Mouse (Mus musculus): ENCODE data around the gene Armc2. TPM values are rescaled to one million over a fixed set of nuclear protein-coding genes. Genes with fewer than 3 reads are reported as not detected.

Gene Armc2
- polyA plus RNA-seq, 1 experiment from 2014 or later: 2.0 TPM

DNA sequence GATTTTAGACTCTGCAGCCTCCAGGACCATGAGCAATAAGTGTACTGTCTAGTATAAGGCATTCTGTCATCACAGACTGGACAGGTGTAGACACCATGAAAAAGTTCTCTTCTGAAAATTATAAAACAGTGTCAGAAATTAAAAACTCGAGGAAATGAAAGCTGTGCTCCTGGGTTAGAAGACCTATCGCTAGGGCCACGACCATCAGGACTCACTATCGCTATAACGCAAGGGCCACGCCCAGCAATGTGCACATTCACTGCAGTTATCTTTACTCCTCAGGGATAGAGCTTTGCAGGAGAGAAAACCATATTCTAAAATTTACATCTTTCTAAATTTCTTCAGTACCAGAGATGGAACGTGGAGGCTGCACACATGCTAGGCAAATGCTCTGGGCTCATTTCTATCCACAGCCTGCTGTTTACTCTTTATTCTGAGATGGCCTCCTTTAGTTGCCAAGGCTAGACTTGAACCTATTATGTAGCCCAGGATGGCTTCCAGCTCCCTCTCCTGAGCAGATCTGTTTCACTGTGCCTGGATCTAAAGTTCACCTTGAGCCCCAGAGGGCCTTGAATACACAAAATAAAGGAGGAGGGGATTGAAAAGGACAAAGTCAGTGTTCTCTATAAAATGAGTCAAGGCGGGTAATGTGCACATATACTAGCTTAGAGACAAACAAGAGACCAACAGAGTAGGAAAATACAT is 105.8 kb downstream of the Armc2 start:
- Histone ChIP-seq H3K4me1 (peaks cover 6% of the 10 kb centered on the region), H3K27ac (replicated peaks) (no peak overlapping the region), H3K4me3 (no peak overlapping the region), H3K36me3 (replicated peaks) (peaks cover 2% of the 10 kb centered on the region), H3K9me3 (no peaks in the 10 kb centered on the region), H3K27me3 (replicated peaks; ENCODE audit: low read depth, poor library complexity, severe bottlenecking) (no peaks in the 10 kb centered on the region)
- WGBS: 89% methylated on average over 8 of the region's 8 CpGs
- DNase-seq (ENCODE audit: low spot score): no peak

DNA sequence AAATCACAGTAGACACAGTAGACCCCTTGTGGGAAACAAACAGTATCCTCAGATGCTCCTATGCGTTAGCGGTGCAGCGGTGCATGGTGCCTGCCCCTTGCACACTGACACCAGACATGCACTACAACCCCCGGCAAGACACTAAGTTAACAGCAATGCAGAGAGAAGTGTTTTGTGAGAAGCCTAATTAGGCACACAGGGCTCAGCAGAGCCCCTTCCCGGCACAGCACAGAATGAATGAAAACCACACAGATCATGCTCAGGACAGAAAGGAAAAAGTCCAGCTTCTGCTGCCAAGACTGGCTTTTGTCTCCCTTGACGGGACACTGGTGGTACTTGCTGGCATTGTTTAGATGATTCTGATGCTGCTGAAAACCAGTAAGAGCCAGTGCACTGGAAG is 109.3 kb downstream of the Armc2 start:
- no peaks in the 10 kb centered on the region for H3K27me3 ChIP-seq (replicated peaks; ENCODE audit: low read depth, poor library complexity, severe bottlenecking)
- H3K4me1 ChIP-seq: peaks cover 6% of the 10 kb centered on the region
- H3K36me3 ChIP-seq (replicated peaks): peaks cover 33% of the 10 kb centered on the region
- no peak for DNase-seq (ENCODE audit: low spot score)
- no peaks in the 10 kb centered on the region for H3K9me3 ChIP-seq
- WGBS: 71% methylated on average over 6 of the region's 6 CpGs
- no peak overlapping the region for H3K27ac ChIP-seq (replicated peaks)
- H3K4me3 ChIP-seq: no peak overlapping the region

DNA sequence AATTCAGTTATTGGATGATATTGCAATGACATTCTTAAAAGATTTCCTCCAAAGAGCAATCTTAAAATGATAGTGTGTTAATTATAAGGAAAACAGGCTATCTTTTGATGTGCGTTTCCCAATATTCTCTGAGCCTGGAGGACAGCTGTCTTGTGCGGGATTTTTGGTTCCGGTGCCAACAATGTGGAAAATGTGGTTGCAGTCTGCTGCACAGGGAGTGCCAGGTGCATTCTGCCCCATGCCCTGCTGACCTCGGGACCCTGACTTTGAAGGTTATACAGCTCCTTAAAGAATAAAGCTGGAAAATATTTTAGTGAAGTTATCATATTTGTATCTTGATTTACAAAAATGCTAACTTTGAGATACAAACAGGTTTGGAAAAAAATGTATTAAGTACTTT is 110.3 kb downstream of the Armc2 start:
- no peak overlapping the region for H3K27ac ChIP-seq (replicated peaks)
- peaks cover 40% of the 10 kb centered on the region for H3K36me3 ChIP-seq (replicated peaks)
- no peak overlapping the region for H3K4me3 ChIP-seq
- peaks cover 6% of the 10 kb centered on the region for H3K4me1 ChIP-seq
- DNase-seq (ENCODE audit: low spot score): no peak
- 93% methylated on average over 4 of the region's 4 CpGs for WGBS
- no peaks in the 10 kb centered on the region for H3K27me3 ChIP-seq (replicated peaks; ENCODE audit: low read depth, poor library complexity, severe bottlenecking)
- no peaks in the 10 kb centered on the region for H3K9me3 ChIP-seq

DNA sequence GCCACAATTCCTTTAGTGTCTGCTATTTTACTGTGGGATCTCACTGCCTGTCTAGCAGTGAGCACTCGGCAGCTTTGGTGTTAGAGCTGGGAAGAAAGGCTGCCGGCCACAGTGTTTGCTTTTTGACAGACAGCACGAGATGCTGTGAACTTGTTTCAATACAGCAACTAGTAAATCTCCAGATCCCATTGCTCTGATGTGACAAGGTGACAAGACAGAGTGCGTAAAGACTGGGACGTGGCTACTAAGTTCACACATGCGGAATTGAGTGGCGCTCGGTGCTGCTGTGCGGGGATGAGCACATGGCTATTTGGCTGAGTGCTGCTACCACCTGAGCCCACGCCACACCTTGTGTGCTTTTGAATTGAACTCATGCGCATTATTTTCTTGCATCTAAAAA is 110.8 kb downstream of the Armc2 start:
- no peaks in the 10 kb centered on the region for H3K27me3 ChIP-seq (replicated peaks; ENCODE audit: low read depth, poor library complexity, severe bottlenecking)

DNA sequence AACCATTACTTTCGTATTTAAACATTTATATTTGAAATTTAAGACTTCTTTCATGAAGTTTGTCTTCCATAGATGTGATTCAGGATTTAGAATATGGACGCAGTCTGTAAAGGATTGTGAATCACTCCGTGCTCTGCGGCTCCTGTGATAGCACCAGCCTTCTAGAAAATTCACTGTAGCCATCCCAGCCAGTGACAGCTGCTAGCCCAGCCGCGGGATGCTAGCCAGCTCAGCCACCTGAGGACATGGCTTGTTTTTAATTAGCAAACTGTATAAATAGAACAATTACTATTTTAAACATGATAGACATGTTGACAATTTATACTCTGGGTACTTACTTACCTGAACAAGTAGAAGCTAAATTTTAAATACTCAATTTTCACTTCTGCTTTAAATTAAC is 116.4 kb downstream of the Armc2 start:
- no peak for DNase-seq (ENCODE audit: low spot score)
- H3K27ac ChIP-seq (replicated peaks): no peak overlapping the region
- H3K9me3 ChIP-seq: no peaks in the 10 kb centered on the region
- no peaks in the 10 kb centered on the region for H3K27me3 ChIP-seq (replicated peaks; ENCODE audit: low read depth, poor library complexity, severe bottlenecking)
- H3K4me1 ChIP-seq: no peaks in the 10 kb centered on the region
- H3K4me3 ChIP-seq: no peak overlapping the region
- H3K36me3 ChIP-seq (replicated peaks): peaks cover 47% of the 10 kb centered on the region
- WGBS: 92% methylated on average over 6 of the region's 6 CpGs

More for the DNA sequence above, 110.8 kb downstream of the Armc2 start:
- no peak for DNase-seq (ENCODE audit: low spot score)
- Histone ChIP-seq H3K4me3 (no peak overlapping the region), H3K27ac (replicated peaks) (no peak overlapping the region), H3K9me3 (no peaks in the 10 kb centered on the region), H3K36me3 (replicated peaks) (peaks cover 40% of the 10 kb centered on the region), H3K4me1 (peaks cover 6% of the 10 kb centered on the region)
- 91% methylated on average over 11 of the region's 11 CpGs for WGBS

DNA sequence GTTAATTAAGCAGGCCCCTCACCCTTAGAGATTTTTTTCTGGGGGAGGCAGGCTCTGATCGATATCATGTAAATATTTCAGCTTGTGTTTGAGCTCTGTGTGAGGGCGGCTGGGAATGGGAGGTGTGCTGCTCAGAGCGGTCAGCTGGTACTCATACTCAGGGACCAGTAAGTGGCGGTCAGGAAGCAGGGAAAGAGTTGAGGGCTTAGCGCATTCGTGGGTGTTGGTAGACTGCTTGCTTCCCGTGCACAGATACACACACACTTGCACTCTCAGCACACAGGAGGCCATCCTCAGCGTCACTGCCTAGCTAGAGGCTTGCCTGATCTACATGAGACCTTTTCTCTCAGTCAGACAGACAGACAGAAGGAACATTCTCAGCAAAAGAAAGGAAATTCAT is 116.8 kb downstream of the Armc2 start:
- WGBS: 92% methylated on average over 8 of the region's 8 CpGs
- Histone ChIP-seq H3K9me3 (no peaks in the 10 kb centered on the region), H3K27me3 (replicated peaks; ENCODE audit: low read depth, poor library complexity, severe bottlenecking) (no peaks in the 10 kb centered on the region), H3K4me3 (no peak overlapping the region), H3K27ac (replicated peaks) (no peak overlapping the region), H3K4me1 (no peaks in the 10 kb centered on the region), H3K36me3 (replicated peaks) (peaks cover 44% of the 10 kb centered on the region)
- no peak for DNase-seq (ENCODE audit: low spot score)

DNA sequence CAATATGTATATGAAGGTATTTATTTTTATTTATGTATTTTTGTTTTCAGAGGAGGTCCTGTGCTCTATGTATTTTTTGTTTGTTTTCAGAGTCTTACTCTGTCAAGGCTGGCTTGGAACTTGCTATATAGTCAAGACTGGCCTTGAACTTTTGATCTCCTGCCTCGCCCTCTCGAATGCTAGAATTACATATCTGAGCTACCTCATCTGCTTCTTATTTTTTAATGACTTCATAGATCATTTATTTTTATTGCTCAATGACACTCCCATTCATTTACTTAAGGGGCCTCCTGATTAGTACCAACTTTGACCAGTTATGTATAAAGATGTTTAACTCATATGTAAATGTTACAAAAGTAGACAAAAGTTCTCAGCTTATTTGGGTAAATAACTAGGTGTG is 121.4 kb downstream of the Armc2 start:
- Histone ChIP-seq H3K27me3 (replicated peaks; ENCODE audit: low read depth, poor library complexity, severe bottlenecking) (no peaks in the 10 kb centered on the region), H3K27ac (replicated peaks) (no peak overlapping the region)
- DNase-seq (ENCODE audit: low spot score): no peak

DNA sequence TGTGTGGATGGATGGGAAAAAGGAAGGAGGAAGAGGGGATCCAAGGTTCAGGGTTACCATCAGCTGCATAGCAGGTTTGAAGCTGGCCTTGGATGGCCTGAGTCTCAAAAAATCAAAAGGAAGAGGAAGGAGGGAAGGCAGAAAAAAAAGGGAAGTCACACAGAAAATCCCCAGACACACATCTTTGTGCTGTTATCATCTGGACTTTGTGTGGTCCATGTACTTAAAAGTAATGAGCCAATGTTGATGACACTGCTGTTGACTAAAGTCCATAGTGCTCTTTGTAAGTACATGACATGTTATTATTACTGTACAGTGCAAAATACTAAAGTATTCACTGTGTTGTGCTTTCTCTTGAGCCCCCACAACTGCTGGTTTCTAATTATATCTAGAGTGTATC is 121.8 kb downstream of the Armc2 start:
- no peak for DNase-seq (ENCODE audit: low spot score)
- H3K27ac ChIP-seq (replicated peaks): no peak overlapping the region
- H3K9me3 ChIP-seq: no peaks in the 10 kb centered on the region
- no peak overlapping the region for H3K4me3 ChIP-seq
- peaks cover 15% of the 10 kb centered on the region for H3K4me1 ChIP-seq
- peaks cover 15% of the 10 kb centered on the region for H3K36me3 ChIP-seq (replicated peaks)
- H3K27me3 ChIP-seq (replicated peaks; ENCODE audit: low read depth, poor library complexity, severe bottlenecking): no peaks in the 10 kb centered on the region

More for the DNA sequence above, 121.4 kb downstream of the Armc2 start:
- Histone ChIP-seq H3K36me3 (replicated peaks) (peaks cover 15% of the 10 kb centered on the region), H3K4me1 (peaks cover 15% of the 10 kb centered on the region), H3K4me3 (no peak overlapping the region), H3K9me3 (no peaks in the 10 kb centered on the region)
- whole genome bisulfite sequencing: 80% methylated on average over 2 of the region's 2 CpGs

DNA sequence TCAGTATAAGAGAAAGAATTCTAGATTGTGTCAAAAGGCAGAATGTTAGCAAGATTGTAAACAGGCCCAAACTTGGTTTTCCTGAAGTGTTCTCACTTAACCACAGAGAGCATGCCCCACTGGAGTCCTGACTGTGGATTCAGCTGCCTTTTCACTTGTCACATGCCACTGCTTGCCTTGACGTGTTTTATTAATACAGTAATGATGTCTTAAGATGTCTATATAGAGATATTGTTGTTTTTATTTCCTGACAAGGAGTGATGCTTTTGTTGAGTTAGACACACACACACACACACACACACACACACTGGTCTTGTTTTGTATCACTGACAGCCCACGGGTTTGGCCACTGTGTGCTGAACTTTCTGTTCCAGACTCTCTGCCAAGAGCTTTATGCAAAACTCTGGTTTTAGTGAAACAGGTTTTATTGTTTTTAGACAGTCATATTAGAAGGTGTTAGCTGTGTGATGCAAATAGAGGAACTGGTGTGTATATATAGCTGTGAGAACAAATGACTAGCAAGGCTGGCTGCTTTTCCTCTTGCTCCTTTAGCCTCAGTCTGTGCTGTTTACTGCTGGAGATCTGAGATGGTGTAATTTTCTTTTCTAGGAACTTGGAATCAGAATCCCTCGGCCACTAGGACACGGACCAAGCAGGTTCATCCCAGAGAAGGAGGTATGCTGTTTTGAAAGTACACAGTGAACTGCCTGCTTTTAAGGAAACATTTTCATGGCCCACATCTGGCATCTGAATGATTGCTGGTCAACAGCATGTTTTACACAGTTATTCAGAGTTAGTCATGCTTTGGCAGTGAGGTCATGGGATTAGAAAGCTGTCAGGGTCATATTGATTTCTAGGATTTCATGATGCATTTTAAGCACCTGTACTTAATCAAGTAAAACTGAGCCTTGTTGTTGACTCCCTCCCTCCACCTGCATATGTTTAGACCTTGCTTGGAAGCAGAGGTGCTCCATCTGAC is 124.5 kb downstream of the Armc2 start:
- H3K4me3 ChIP-seq: no peak overlapping the region
- H3K27me3 ChIP-seq (replicated peaks; ENCODE audit: low read depth, poor library complexity, severe bottlenecking): no peaks in the 10 kb centered on the region
- H3K4me1 ChIP-seq: peaks cover 15% of the 10 kb centered on the region
- H3K9me3 ChIP-seq: no peaks in the 10 kb centered on the region
- H3K36me3 ChIP-seq (replicated peaks): peaks cover 8% of the 10 kb centered on the region
- H3K27ac ChIP-seq (replicated peaks): no peak overlapping the region
- DNase-seq (ENCODE audit: low spot score): no peak
- WGBS: 63% methylated on average over 4 of the region's 4 CpGs

DNA sequence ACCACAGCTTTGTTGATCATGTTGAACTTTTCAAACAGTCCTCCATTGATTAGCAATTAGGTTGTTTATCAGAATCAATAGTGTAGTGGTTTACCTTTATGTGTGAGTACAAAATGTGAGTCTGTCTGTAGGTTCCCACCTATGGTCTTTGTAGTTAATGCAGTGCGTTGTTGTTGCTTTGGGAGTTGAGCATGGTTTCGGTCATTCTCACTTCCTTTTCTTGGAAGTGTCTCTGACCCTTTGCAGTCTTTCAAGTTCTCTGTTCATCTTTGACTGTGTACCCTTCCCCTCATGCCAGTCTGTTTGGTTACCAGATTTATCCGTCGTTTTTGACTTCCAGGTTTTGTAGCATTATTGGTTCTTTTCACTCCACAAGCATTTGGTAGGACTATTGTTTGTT is 126.9 kb downstream of the Armc2 start:
- 90% methylated on average over 4 of the region's 4 CpGs for WGBS
- DNase-seq (ENCODE audit: low spot score): no peak
- no peaks in the 10 kb centered on the region for H3K27me3 ChIP-seq (replicated peaks; ENCODE audit: low read depth, poor library complexity, severe bottlenecking)
- H3K27ac ChIP-seq (replicated peaks): no peak overlapping the region
- no peaks in the 10 kb centered on the region for H3K36me3 ChIP-seq (replicated peaks)
- peaks cover 27% of the 10 kb centered on the region for H3K4me1 ChIP-seq
- no peaks in the 10 kb centered on the region for H3K9me3 ChIP-seq
- H3K4me3 ChIP-seq: no peak overlapping the region

DNA sequence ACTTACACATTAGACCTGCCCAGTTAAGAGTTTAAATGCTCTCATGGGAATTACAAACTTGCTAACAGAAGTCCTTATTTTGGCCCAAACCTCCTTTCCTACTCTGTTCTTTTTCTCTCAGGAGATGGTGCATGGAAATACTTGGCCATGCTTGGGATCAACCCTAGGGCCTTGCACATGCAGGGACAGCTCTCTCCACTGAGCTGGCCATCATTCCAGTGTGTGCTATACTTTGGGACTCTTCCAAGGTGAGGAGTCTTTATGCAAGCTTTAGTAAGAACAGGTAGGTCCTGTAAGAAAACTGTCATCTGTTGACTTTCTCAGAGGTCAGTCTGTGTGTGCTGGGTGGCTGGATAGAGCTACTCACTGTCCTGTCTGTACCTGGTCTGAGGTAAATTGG is 127.7 kb downstream of the Armc2 start:
- Histone ChIP-seq H3K27ac (replicated peaks) (no peak overlapping the region), H3K27me3 (replicated peaks; ENCODE audit: low read depth, poor library complexity, severe bottlenecking) (no peaks in the 10 kb centered on the region), H3K4me1 (peaks cover 27% of the 10 kb centered on the region), H3K4me3 (no peak overlapping the region), H3K9me3 (no peaks in the 10 kb centered on the region), H3K36me3 (replicated peaks) (no peaks in the 10 kb centered on the region)
- DNase-seq (ENCODE audit: low spot score): no peak

DNA sequence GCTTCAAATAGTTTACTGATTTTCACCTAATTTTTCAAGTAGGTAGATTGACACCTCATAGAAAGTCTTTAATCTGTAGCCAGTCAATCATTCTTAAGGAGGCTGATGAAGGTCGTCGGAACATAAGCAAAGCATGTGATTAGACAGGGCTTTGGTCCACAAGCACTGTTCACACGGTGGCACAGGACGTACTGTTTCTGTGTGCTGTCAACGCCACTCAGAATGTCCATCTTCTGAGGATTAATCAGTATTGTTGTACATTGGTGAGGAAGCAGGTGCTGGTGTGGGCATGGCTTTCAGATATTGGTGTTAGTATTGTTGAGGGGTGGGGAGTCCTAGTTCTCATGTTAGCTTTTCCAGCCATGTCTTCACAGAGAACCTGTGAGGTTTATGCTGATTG is 128.7 kb downstream of the Armc2 start:
- no peak for DNase-seq (ENCODE audit: low spot score)
- no peak overlapping the region for H3K27ac ChIP-seq (replicated peaks)
- peaks cover 25% of the 10 kb centered on the region for H3K4me1 ChIP-seq
- WGBS: 76% methylated on average over 5 of the region's 5 CpGs
- H3K36me3 ChIP-seq (replicated peaks): no peaks in the 10 kb centered on the region
- no peaks in the 10 kb centered on the region for H3K9me3 ChIP-seq
- H3K27me3 ChIP-seq (replicated peaks; ENCODE audit: low read depth, poor library complexity, severe bottlenecking): no peaks in the 10 kb centered on the region
- H3K4me3 ChIP-seq: no peak overlapping the region

All from embryonic facial prominence, embryonic 10.5 days (tissue).